Mouse (Mus musculus): Measurements from ENCODE around the gene Gpr108.

GRCm38 (mm10) chr17:57251431-57251830 is 3.2 kb upstream of the Gpr108 start:
- no peak for TF ChIP-seq POLR2A (IDR thresholded peaks at IDR 0.05; ENCODE audit: low read depth, low read length)
- TF ChIP-seq CTCF (conservative IDR thresholded peaks at IDR 0.05; ENCODE audit: insufficient read depth, insufficient read length, low read depth, low read length), result no peak
